Mouse (Mus musculus) heart, postnatal 0 days (tissue): Measurements from ENCODE around the gene Ccdc6.
A peak's percentile ranks its signal among the peaks of the same experiment; 100 is the strongest.

Experiments
- CTCF ChIP-seq: IDR thresholded peaks from 2 replicates; pipeline ENCODE4 v1.5.1; 2016; ENCODE audit warnings: antibody characterized with exemption, control low read depth, low read depth
- EP300 ChIP-seq: IDR thresholded peaks from 2 replicates; pipeline ENCODE4 v1.6.1; 2016; ENCODE audit warnings: antibody characterized with exemption, low read depth

DNA sequence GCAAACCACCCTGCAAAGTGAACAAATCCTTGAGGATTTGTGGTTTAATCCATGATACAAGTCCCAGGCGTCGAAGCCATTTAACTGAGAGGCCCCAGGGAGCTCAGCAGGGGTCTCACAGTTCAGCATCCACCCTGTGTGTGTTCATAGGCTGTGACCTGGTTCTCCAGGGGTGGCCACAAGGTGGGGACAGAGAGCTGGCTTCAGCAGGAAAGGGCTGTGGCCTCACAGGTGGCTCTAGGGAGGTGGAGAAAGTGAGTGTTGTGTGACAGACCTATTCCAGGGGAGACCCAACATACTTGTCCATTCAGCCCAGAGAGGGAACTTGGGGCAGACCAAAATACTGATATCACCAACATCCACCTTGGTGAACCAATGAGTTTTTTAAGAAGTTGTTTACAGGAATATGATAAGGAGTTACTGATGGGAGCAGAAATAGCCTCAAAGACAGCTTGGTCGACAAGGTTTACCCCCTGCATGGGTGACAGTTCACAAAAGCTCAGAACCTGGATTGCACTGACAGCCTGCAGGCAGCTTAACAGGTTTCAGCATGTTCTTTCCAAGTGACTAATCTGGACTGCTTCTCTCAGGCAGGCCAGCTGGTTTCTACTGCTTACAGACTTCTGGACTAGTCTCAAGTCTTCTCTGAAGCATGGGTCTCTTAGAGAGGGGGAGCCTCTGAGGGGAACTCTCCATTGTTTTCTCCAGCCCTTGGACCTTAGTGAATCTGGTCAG, 59.7 kb downstream of the Ccdc6 start:
- peak; percentile 56 for TF ChIP-seq CTCF
- TF ChIP-seq EP300: no peak
